Mouse (Mus musculus) heart, adult 2 months (tissue): Measurements from ENCODE around the gene Qprt. TPM values are rescaled to one million over a fixed set of nuclear protein-coding genes. Genes with fewer than 3 reads are reported as not detected.

ENCODE experiments used
- DNase-seq, 2 experiments: peaks; one replicate each; pipeline ENCODE4 v3.0.0; 2021
- H3K27ac ChIP-seq: fragments of 200-600 bp; 2 replicates; pipeline ENCODE4 v1.8.1; 2022
- H3K27me3 ChIP-seq: fragments of 200-500 bp; 2 replicates; pipeline ENCODE4 v1.6.1; 2012; ENCODE audit warnings: mild to moderate bottlenecking, low read length, inconsistent platforms, mixed read lengths; ENCODE audit not compliant: control insufficient read depth, insufficient read depth
- H3K36me3 ChIP-seq: fragments of 200-500 bp; 2 replicates; pipeline ENCODE4 v1.6.1; 2012; ENCODE audit warnings: low read length, inconsistent platforms; ENCODE audit not compliant: control insufficient read depth, insufficient read depth
- H3K4me1 ChIP-seq: fragments of 200-500 bp; 2 replicates; pipeline ENCODE4 v1.6.1; 2011; ENCODE audit warnings: low read length; ENCODE audit not compliant: control insufficient read depth, insufficient read depth
- H3K4me3 ChIP-seq: fragments of 200-600 bp; 2 replicates; pipeline ENCODE4 v1.8.1; 2022
- H3K79me2 ChIP-seq: fragments of 200-500 bp; replicated peaks from 2 replicates; pipeline ENCODE4 v1.6.1; 2012; ENCODE audit warnings: mild to moderate bottlenecking, inconsistent platforms, low read length, moderate library complexity, mixed read lengths; ENCODE audit not compliant: control insufficient read depth, insufficient read depth
- H3K9ac ChIP-seq: fragments of 200-500 bp; 2 replicates; pipeline ENCODE4 v1.6.1; 2012; ENCODE audit warnings: low read depth, mild to moderate bottlenecking, control low read depth, inconsistent platforms, low read length, mixed read lengths
- CTCF ChIP-seq: fragments of 200-600 bp; IDR thresholded peaks from 2 replicates; pipeline ENCODE4 v1.8.1; 2022; ENCODE audit warnings: antibody characterized with exemption, mild to moderate bottlenecking, moderate library complexity
- EP300 ChIP-seq: fragments of 200-500 bp; IDR thresholded peaks from 2 replicates; pipeline ENCODE4 v1.6.1; 2011; ENCODE audit warnings: low read depth, low read length, control low read depth; ENCODE audit not compliant: insufficient read depth
- POLR2A ChIP-seq: fragments of 200-500 bp; IDR thresholded peaks from 2 replicates; pipeline ENCODE4 v1.6.1; 2011; ENCODE audit warnings: mild to moderate bottlenecking, low read depth, low read length, control low read depth; ENCODE audit not compliant: insufficient read depth
- WGBS: fragments of 180-500 bp; shearing (Covaris S2); methylation state at CpG from one replicate; pipeline ENCODE4 v1.1.7; 2018; 5-methylcytosine and 5-hydroxymethylcytosine counted together
- intact Hi-C: fragments of 180-260 bp; cut with DNase I; formaldehyde crosslinking; loops from one replicate; pipeline ENCODE4 v1.15.1; 2025
- polyA plus RNA-seq: library from polyadenylated mRNA; depleted of rRNA; stranded (reverse); fragments of >200 nt; gene quantifications from 2 replicates; pipeline ENCODE4 v1.2.3, GENCODE M21; 2012
- total RNA-seq, 2 experiments: library from RNA; stranded (reverse); gene quantifications; 2 replicates each; pipeline ENCODE4 v1.2.3; 2021

Qprt gene
- total and polyA plus RNA-seq, 3 experiments, result 0.25 TPM; not detected in 2

DNA sequence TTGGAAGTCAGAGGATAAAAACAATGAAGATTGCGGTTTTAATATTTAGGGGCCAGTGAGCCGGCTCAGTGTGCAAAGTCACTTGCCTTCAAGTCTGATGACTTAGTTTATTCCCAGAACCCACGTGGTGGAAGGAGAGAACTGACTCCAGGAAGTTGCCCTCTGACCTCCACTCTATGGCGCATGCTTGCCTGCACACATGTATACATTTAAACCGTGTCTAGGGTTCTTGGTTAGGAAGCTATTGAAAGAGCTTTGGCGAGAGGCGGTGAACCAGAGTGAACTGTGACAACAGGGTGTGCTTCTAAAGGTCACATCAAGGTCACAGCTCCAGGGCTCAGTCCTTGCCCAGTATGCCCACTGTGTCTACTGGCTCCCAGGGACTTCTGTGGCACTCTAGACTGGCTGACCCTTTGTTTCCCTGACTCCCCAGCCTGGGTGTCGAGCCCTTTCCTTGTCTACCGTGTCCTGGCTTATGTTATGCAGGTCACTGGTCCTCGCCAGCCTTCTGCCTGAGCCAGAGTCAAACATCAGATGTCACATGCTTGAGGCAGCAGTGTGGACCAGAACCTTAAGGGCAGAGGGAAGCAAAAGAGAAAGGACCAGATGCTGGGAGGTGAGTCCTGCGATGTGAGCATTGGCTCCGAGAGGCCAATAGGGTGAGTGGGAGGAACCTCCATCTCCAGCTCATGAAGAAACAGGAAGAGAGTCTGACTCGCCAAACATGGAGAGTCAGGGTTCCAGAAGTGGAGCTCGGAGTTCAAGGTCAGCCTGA is 3.2 kb downstream of the Qprt start:
- intact Hi-C loops, result loop anchor here (5.0 kb wide), 1 partner anchor 113 kb away; the partner anchor contains the start of genes Sept1 and Zfp553
- WGBS, result 60% methylated on average over 14 of the region's 14 CpGs
- H3K4me3 ChIP-seq, result no peak overlapping the region
- no peak overlapping the region for H3K27ac ChIP-seq
- no peaks in the 10 kb centered on the region for H3K79me2 ChIP-seq
- no peak for DNase-seq
- H3K27me3 ChIP-seq, result no peaks in the 10 kb centered on the region; the same call in 1 of the 2 replicates
- no peak for TF ChIP-seq POLR2A
- no peak overlapping the region for H3K9ac ChIP-seq
- no peaks in the 10 kb centered on the region for H3K36me3 ChIP-seq
- H3K4me1 ChIP-seq, result peaks cover 5% of the 10 kb centered on the region

DNA sequence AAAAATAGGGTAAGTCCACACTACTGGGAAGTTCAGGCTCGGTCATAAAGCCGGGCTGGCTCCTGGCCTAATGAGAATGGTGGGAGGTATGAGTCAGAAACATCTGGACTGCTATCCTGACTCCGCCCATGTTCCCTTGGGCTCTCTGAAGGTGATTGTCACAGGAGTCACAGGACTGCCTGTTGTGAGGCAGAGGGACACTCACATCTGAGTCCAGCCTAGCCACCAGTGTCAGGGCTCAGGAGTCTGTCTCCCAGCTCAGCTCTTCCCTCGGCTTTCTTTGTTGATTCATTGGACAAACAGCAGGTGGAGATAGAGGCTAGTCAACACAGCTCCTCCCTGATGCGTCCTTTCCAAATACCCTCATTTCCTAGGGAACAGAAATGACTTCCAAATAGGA is 4.1 kb downstream of the Qprt start:
- peak in 1 of 2 experiments; percentile 39 for DNase-seq
- intact Hi-C loops, result loop anchor here (5.0 kb wide), 1 partner anchor 114 kb away; the partner anchor contains the start of genes Sept1 and Zfp553

DNA sequence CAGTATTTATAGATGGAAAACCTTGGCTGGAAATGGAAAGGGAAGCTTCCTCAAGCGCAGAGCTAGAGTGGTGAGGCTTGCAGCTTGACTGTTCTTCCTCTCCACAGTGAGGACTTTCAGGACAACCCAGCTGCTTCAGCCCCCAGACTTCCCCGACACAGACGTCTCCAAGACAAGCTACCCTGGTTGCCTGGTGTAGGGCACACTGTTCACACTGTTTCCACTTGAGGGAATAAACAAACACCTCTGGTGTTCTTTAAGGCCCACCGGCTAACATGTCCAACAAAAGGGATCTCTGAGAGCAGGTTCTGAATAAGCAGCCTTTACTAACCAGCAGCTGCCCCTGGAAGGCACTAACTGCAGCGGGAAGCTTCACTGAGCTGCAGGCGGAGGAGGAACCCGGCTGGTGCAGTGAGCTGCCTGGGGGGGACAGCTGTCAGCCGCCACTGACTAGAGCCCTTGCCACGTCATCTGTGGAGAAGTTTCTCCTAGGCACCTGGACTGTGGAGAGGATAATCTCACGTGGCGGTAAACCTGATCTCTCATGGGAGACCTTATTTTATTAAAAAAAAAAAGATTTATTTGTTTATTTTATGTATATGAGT is 5.6 kb downstream of the Qprt start:
- Histone ChIP-seq H3K4me1 (peaks cover 5% of the 10 kb centered on the region), H3K4me3 (no peak overlapping the region), H3K79me2 (no peaks in the 10 kb centered on the region), H3K27me3 (no peaks in the 10 kb centered on the region; the same call in 1 of the 2 replicates), H3K36me3 (no peaks in the 10 kb centered on the region), H3K9ac (no peak overlapping the region), H3K27ac (no peak overlapping the region)
- WGBS, result 70% methylated on average over 11 of the region's 11 CpGs
- TF ChIP-seq EP300 (no peak), POLR2A (no peak), CTCF (no peak)
- intact Hi-C loops, result loop anchor here (5.0 kb wide), 1 partner anchor 116 kb away; the partner anchor contains the start of genes Sept1 and Zfp553
- no peak for DNase-seq

More for the DNA sequence above, 4.1 kb downstream of the Qprt start:
- H3K4me1 ChIP-seq, result peaks cover 5% of the 10 kb centered on the region
- no peak overlapping the region for H3K4me3 ChIP-seq
- no peak overlapping the region for H3K27ac ChIP-seq
- no peaks in the 10 kb centered on the region; the same call in 1 of the 2 replicates for H3K27me3 ChIP-seq
- TF ChIP-seq CTCF, result peak; percentile 45
- no peak for TF ChIP-seq POLR2A
- TF ChIP-seq EP300, result no peak
- WGBS, result 21% methylated on average over 5 of the region's 5 CpGs
- no peaks in the 10 kb centered on the region for H3K79me2 ChIP-seq
- H3K36me3 ChIP-seq, result no peaks in the 10 kb centered on the region
- no peak overlapping the region for H3K9ac ChIP-seq

DNA sequence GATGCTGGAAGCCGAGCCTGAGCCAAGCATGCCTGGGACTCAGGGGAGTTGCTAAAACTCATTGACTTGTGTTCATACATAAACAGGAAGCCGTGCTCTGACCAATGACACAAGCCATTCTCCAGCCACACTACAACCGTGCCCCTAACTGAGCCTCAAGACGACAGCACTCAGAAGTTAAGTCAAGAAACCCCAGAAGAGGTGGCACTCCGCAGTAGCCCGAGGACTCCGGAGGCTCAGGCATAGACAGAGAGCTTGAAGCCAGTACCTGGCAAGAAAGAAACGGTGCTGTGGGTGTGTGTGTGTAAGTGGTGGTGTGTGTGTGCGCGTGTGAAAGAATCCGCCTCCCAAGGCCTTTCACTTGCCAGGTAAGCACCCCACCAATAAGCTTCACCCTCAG is 7.1 kb downstream of the Qprt start:
- no peak for DNase-seq
- Histone ChIP-seq H3K4me3 (no peak overlapping the region), H3K27ac (no peak overlapping the region), H3K9ac (no peak overlapping the region), H3K27me3 (no peaks in the 10 kb centered on the region), H3K36me3 (no peaks in the 10 kb centered on the region), H3K79me2 (no peaks in the 10 kb centered on the region), H3K4me1 (peaks cover 5% of the 10 kb centered on the region)
- intact Hi-C loops, result loop anchor here (5.0 kb wide), 1 partner anchor 117 kb away; the partner anchor contains the start of genes Sept1 and Zfp553
- WGBS, result 65% methylated on average over 11 of the region's 11 CpGs
- TF ChIP-seq POLR2A (no peak), EP300 (no peak), CTCF (no peak)

DNA sequence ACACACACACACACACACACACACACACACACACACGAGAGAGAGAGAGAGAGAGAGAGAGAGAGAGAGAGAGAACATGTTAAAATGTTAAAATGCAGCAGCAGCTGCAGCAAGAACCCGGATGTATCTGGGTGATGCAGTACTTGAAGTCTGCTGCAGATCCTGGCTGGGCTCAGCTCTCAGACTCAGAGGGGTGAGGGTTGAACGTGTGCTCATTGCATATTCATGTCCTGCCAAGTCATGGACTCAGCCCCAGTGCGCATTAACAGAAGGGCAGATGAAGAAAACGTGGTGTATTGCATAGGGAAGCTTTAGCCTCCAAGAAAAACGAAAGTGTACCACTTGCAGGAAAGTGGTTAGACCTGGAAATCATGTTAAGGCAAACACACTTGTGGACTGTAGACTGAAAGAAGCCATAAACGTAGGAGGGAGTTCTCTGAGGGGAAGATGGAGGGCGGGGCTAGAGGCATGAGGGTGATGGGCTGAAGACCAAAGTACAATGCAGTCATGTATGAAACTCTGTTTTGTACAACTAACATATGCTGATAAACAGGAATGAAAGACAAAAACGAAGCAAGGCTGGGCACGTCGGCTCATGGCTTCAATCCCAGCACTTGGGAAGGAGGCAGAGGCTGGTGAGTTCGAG is 8.3 kb downstream of the Qprt start:
- H3K9ac ChIP-seq, result no peak overlapping the region
- H3K4me3 ChIP-seq, result no peak overlapping the region
- intact Hi-C loops, result no loop called here
- peaks cover 5% of the 10 kb centered on the region for H3K4me1 ChIP-seq
- TF ChIP-seq CTCF (no peak), POLR2A (no peak), EP300 (no peak)
- DNase-seq, result no peak
- H3K27me3 ChIP-seq, result no peaks in the 10 kb centered on the region
- no peaks in the 10 kb centered on the region for H3K36me3 ChIP-seq
- H3K27ac ChIP-seq, result no peak overlapping the region
- 41% methylated on average over 12 of the region's 12 CpGs for WGBS
- H3K79me2 ChIP-seq, result no peaks in the 10 kb centered on the region
